Mouse (Mus musculus) heart, postnatal 14 days (tissue): ENCODE measurements at regions not wholly inside any gene's neighbourhood (a gene's known extent, or its start where the extent isn't known, plus 50 kb on each side); places are given as distances from the start of the nearest gene placed in this dataset.

ENCODE experiments used
- DNase-seq, 2 experiments: peaks; one replicate each; pipeline ENCODE4 v3.0.0; 2021 to 2022
- intact Hi-C: fragments of 180-260 bp; cut with DNase I; formaldehyde crosslinking; loops from one replicate; pipeline ENCODE4 v1.15.1; 2025

- intact Hi-C loops = no loop called here
- DNase-seq = no peak
Measured at GRCm38 (mm10) chr13:37151835-37152516, 101.9 kb upstream of the F13a1 start.

DNA sequence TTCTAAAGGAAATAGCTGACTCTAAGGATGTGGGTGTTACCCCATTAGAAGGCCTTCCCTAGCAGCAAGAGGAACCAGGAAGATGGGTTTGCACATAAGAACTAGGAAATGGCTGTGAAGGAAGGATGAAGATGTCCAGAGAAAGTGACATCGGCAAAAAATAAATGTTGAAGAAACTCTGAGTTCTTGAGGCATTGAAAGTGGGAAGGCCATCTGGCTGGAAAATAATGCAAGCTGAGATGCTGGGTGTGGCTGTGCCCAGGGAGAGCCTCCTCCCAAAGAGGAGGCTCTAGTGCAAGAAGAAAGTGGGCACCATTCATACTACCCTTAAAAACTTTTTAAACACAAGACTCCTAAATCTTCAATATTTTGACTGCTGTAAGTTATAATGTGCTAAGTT is 99.9 kb upstream of the F13a1 start:
- intact Hi-C loops = no loop called here
- DNase-seq = no peak

- DNase-seq = no peak
- intact Hi-C loops = no loop called here
Measured at GRCm38 (mm10) chr13:37149066-37149781, 99.2 kb upstream of the F13a1 start.

GRCm38 (mm10) chr13:37148627-37149026 is 98.6 kb upstream of the F13a1 start:
- DNase-seq = no peak

DNA sequence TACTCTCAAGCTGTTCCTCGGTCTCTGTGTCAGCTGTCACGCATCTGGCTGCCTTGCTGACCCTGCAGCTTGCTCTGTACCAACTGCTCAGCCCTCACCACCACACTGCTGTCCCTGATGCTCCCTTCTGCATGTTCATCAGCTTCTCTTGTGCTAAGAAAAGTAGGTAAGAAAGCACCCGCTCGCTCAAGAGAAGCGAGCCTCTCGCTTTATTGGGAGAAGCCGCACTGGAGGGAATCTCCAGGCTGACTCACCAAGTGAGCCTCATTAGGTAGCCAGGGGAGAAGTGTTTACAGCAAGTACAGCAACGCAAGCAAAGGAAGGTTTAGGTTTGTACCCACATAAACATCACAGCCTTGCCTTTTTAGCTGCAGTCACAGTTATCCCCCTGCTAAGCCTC is 97.7 kb upstream of the F13a1 start:
- intact Hi-C loops = no loop called here
- no peak for DNase-seq

More at GRCm38 (mm10) chr13:37148627-37149026, 98.6 kb upstream of the F13a1 start:
- intact Hi-C loops = no loop called here

DNA sequence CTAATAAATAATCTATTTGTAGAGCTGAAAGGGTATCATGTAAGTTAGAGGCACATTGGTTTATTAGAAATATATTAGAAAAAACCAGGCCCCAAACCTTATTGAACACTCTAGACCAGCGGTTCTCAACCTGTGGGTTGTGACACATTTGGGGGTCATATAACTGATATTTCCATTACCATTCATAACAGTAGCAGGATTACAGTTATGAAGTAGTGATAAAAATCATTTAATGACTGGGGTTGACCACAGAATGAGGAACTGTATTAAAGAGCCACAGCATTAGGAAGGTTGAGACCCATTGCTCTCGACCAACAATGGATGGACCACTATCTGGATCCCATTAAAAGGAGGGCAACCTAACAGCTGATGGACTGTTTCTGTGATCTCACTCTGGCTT is 92.8 kb upstream of the F13a1 start:
- intact Hi-C loops = no loop called here
- DNase-seq = no peak

GRCm38 (mm10) chr13:37135115-37135514 is 85.1 kb upstream of the F13a1 start:
- no peak for DNase-seq
- intact Hi-C loops = no loop called here

GRCm38 (mm10) chr13:37134518-37134917 is 84.5 kb upstream of the F13a1 start:
- no peak for DNase-seq
- intact Hi-C loops = no loop called here

- DNase-seq = peak; percentile 10 to 16
- intact Hi-C loops = no loop called here
Measured at GRCm38 (mm10) chr13:37130637-37131036, 80.6 kb upstream of the F13a1 start.

GRCm38 (mm10) chr13:37121602-37122001 is 71.6 kb upstream of the F13a1 start:
- no peak for DNase-seq
- intact Hi-C loops = no loop called here

DNA sequence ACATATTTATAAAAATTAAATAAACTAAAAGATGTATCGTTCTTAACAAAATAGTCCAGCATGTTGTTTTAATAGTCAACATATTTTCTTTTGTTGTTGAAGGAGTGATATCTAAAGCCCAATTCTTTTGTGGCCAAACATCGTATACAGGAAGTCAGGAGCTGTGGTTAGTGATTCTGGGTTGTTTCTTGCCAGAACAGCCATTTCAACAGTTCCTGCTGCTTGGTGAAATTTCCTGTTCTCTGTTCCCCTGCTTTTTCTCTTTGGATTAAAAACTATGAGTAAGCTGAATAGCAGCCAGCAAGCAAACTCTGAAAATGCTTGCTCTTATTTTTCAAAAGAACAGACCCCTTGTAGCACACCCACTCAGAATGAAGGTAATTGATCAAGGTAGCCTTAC is 70.2 kb upstream of the F13a1 start:
- no peak for DNase-seq
- intact Hi-C loops = no loop called here

DNA sequence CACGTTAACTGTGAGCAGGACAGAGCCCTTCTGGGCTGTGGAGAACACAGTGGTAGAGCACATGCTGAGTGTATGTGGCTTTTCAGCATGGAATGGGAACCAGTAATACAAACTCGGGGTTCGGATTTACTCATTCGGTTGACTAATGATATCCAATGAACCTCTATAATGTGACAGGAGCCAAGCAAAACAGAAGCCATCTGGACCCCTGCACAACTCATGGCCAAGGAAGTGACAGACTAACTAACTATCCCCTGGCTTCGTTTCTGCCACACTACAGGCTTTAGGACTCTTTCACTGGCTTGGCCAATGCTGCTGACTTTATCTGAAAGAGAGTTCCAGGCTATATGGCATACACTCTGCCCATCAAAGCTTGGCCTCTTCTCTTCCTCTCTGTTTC is 64.3 kb upstream of the F13a1 start:
- intact Hi-C loops = no loop called here
- DNase-seq = no peak

- DNase-seq = no peak
- intact Hi-C loops = no loop called here
Measured at GRCm38 (mm10) chr13:37111747-37112146, 61.7 kb upstream of the F13a1 start.

DNA sequence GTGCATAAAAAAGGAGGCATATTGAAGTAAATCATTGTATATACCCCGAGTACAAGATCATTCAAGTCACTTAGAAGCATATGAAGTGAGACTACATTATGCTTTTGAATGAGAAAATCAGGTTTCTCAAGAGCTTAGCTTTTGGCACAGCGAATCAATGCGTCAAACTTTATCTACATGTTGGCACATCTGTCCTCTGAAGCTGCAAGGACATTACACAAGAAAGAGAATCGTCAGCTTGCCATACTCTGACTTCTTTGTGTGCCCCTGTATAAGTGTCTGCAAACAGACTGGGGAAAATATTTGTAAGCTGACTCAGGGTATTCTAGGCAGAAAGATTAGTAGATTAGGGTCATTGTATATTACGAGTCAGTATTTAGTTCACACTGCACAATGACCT is 57.7 kb upstream of the F13a1 start:
- DNase-seq = no peak
- intact Hi-C loops = no loop called here

GRCm38 (mm10) chr13:37106009-37106408 is 56.0 kb upstream of the F13a1 start:
- DNase-seq = no peak
- intact Hi-C loops = no loop called here

GRCm38 (mm10) chr13:37104410-37105294 is 54.6 kb upstream of the F13a1 start:
- intact Hi-C loops = no loop called here
- DNase-seq = no peak

DNA sequence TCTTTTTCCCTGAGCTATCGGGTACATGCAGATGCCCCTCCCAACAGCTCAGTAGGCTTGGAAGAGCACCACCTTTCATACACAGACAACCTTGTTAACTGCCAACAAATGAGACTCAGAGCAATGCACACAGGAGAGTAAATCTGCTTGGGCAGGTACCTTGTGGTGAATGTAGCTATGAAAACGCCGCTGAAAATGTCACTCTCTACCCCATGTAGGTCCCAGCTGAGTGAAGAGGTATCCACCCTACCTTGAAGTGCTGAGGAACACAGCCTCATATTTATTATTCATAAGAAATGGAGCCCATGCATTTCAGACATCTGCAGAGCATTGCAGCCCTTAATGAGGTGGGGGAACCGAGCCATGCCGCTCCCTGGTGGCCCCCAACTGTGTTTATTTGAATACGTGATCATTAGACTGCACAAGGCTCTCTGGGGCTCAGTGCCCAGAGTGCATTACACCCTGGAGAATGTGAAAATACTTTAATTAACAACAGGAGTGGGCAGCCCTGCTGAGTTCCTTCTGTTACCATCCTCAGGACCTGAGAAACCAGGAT is 53.8 kb upstream of the F13a1 start:
- intact Hi-C loops = no loop called here

DNA sequence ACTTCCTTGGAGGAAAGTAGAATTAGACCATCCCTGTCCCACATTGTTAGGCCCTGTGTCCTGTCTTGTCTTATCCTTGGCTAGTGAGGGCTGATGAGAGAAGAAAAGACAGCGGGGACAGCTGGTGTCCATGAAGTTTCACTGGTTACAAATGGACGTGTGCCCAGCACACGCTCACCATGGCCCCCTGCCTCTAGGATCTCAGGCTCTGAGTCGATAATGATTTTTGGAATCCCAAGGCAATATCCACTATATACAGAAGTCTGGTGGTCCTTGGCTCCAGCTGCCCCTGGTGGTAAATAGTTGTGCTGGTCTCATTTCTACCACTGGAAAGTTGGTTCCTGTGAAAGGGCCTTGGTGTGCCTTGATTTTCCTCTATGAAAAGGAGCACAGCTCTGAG is 51.7 kb upstream of the F13a1 start:
- intact Hi-C loops = no loop called here
- DNase-seq = no peak

More for the DNA sequence above, 53.8 kb upstream of the F13a1 start:
- no peak for DNase-seq
